Mouse (Mus musculus): ENCODE measurements at regions not wholly inside any gene's neighbourhood (a gene's known extent, or its start where the extent isn't known, plus 50 kb on each side); places are given as distances from the start of the nearest gene placed in this dataset.

GRCm38 (mm10) chrX:142618389-142618788 is 62.8 kb upstream of the Tmem164 start:
- Histone ChIP-seq H3K4me2 (ENCODE audit: low read depth) (no peak overlapping the region), H3K27ac (no peak overlapping the region), H3K36me3 (replicated peaks; ENCODE audit: control insufficient read depth, insufficient read depth, low read depth) (no peaks in the 10 kb centered on the region), H3K4me1 (replicated peaks; ENCODE audit: control insufficient read depth in 2 of 2, insufficient read depth in 2 of 2, low read length in 1 of 2) (peaks cover 0 to 3% of the 10 kb centered on the region in 2 experiments; a peak in 1 of 4 replicates), H3K9ac (replicated peaks) (no peak overlapping the region), H3K9me3 (ENCODE audit: control insufficient read depth, low read length) (no peaks in the 10 kb centered on the region), H3K27me3 (ENCODE audit: control insufficient read depth, insufficient read depth, low read length) (no peaks in the 10 kb centered on the region), H3K4me3 (ENCODE audit: insufficient read depth in 1 of 2, low read depth in 2 of 2, low read length in 2 of 2) (no peak overlapping the region)
- ATAC-seq (ENCODE audit: insufficient read depth) (no peak), DNase-seq (ENCODE audit: low read depth in 3 of 3, low spot score in 3 of 3) (no peak)
- no peak for TF ChIP-seq EP300 (IDR thresholded peaks at IDR 0.05; ENCODE audit: low read depth)
- no peak for TF ChIP-seq CTCF (IDR thresholded peaks at IDR 0.05; ENCODE audit: low read depth)
- 28% methylated on average over 1 of the region's 1 CpGs for WGBS (ENCODE audit: insufficient replicate concordance)

- Histone ChIP-seq H3K27me3 (ENCODE audit: control insufficient read depth, insufficient read depth, low read length) (no peaks in the 10 kb centered on the region), H3K27ac (no peak overlapping the region), H3K36me3 (replicated peaks; ENCODE audit: control insufficient read depth, insufficient read depth, low read depth) (no peaks in the 10 kb centered on the region), H3K4me2 (ENCODE audit: low read depth) (no peak overlapping the region), H3K4me3 (ENCODE audit: insufficient read depth in 1 of 2, low read depth in 2 of 2, low read length in 2 of 2) (no peak overlapping the region), H3K9me3 (ENCODE audit: control insufficient read depth, low read length) (no peaks in the 10 kb centered on the region), H3K9ac (replicated peaks) (no peak overlapping the region), H3K4me1 (replicated peaks; ENCODE audit: control insufficient read depth in 2 of 2, insufficient read depth in 2 of 2, low read length in 1 of 2) (no peaks in the 10 kb centered on the region)
- ATAC-seq (ENCODE audit: insufficient read depth): no peak
- WGBS (ENCODE audit: insufficient replicate concordance): 34% methylated on average over 2 of the region's 2 CpGs
- TF ChIP-seq CTCF (IDR thresholded peaks at IDR 0.05; ENCODE audit: low read depth) (no peak), EP300 (IDR thresholded peaks at IDR 0.05; ENCODE audit: low read depth) (no peak)
- DNase-seq (ENCODE audit: low read depth in 3 of 3, low spot score in 3 of 3): no peak
Observed at GRCm38 (mm10) chrX:142623359-142623758, 57.8 kb upstream of the Tmem164 start.

- 40% methylated on average over 2 of the region's 2 CpGs for WGBS (ENCODE audit: insufficient replicate concordance)
- Histone ChIP-seq H3K4me1 (replicated peaks; ENCODE audit: control insufficient read depth in 2 of 2, insufficient read depth in 2 of 2, low read length in 1 of 2) (no peaks in the 10 kb centered on the region), H3K27me3 (ENCODE audit: control insufficient read depth, insufficient read depth, low read length) (no peaks in the 10 kb centered on the region), H3K9ac (replicated peaks) (no peak overlapping the region), H3K36me3 (replicated peaks; ENCODE audit: control insufficient read depth, insufficient read depth, low read depth) (no peaks in the 10 kb centered on the region), H3K4me2 (ENCODE audit: low read depth) (no peak overlapping the region), H3K4me3 (ENCODE audit: insufficient read depth in 1 of 2, low read depth in 2 of 2, low read length in 2 of 2) (no peak overlapping the region), H3K27ac (no peak overlapping the region), H3K9me3 (ENCODE audit: control insufficient read depth, low read length) (no peaks in the 10 kb centered on the region)
- ATAC-seq (ENCODE audit: insufficient read depth) (no peak), DNase-seq (ENCODE audit: low read depth in 3 of 3, low spot score in 3 of 3) (no peak)
- TF ChIP-seq CTCF (IDR thresholded peaks at IDR 0.05; ENCODE audit: low read depth) (no peak), EP300 (IDR thresholded peaks at IDR 0.05; ENCODE audit: low read depth) (no peak)
Observed at GRCm38 (mm10) chrX:142623882-142624281, 57.3 kb upstream of the Tmem164 start.
